Mouse (Mus musculus) spleen, postnatal 10 days (tissue): ENCODE results near the gene Olfr745.

ENCODE experiments used
- DNase-seq, 2 experiments: peaks; one replicate each; pipeline ENCODE4 v3.0.0; 2021 to 2022; ENCODE audit warnings: low spot score in 2 of 2

Gene Olfr745

DNA sequence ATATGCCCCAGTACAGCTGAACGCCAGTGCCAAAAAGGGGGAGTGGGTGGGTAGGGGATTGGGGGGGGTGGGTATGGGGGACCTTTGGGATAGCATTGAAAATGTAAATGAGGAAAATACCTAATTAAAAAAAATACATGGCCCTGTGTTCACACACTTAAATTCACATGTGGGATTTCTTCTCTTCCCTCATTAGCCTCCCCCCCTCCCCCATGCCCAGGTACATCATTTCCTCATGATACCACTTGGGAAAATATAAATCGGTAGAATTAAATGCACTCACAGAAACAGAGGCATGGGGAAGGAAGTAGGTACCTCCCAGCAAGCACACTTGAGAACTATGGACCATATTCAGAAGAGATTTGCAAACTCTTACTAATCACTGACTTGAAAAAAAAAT, at the start of gene Olfr745:
Gene Olfr745 (plus strand): TSS at position 301 of the 400 bp plus-strand sequence.
- DNase-seq, result no peak

DNA sequence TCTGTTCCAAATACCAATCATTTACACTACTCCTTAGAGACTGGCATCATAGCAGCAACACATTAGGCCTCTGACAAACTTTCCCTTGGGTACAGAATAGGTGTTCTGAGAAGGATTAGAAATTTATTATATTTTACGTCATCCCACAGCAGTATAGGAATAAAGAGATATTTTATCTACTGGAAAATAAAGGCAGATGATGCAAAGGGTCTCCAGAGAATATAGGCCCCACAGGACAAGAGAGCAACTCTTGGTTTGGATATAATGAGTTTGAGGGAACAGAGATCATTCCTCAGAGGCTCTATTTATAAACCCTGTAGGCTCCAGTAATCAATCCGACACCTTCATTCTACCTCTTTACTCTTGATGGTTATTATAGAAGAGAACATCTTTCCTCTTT, 24.6 kb upstream of the Olfr745 start, which contains the start of gene Olfr744:
Gene Olfr744 (plus strand): TSS at position 301 of the 400 bp plus-strand sequence.
- DNase-seq, result no peak

DNA sequence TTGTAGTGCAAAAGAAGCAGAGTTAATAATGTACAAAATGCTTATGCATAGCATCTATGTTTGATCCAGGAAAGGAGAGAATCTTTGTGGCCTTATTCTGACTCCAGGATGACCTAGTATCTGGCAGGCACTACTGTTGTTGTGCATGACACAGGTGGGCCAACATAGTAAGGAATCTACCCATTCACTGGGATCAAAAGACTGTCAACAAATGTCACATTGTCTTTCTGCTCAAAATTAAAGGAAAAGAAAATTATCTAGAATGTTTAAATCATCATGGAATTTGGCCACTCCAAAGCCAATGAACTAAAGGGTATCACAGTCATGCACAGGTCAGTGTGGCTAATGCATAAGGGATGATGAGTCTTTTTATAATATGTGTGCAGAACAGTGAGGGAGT, 7.6 kb downstream of the Olfr745 start, which contains the start of gene Olfr746:
Gene Olfr746 (plus strand): TSS at position 301 of the 400 bp plus-strand sequence.
- DNase-seq, result no peak

DNA sequence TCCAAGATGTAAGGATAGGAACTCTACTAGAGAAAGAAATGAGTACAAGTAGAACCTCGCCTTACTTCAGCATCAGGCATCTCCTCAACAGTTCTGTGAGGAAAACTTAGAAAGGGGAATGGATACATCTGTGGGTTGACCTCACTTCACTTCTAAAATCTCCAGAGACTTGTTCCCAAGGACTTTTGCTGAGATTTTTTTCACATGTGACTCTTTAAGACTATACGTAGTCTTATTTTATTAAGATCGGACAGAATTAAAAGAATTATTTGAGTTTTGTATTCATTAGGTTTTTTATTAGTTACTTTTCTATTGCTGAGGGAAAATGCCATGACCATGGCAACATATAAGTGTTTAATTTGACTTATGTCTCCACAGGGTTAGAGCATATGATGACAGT, 53.9 kb downstream of the Olfr745 start, which contains the start of gene Olfr747:
Gene Olfr747 (minus strand): TSS at position 101 of the 400 bp plus-strand sequence.
- no peak for DNase-seq
